Mouse (Mus musculus) MEL (cell line): ENCODE measurements around the gene Dlg2. TPM values are rescaled to one million over a fixed set of nuclear protein-coding genes. Genes with fewer than 3 reads are reported as not detected.

Source experiments
- DNase-seq: peaks from one replicate; pipeline ENCODE4 v3.0.0; 2011; ENCODE audit warnings: low read depth, low spot score
- H3K27ac ChIP-seq: 2 replicates; pipeline ENCODE4 v1.5.1; 2012; ENCODE audit warnings: low read depth, mild to moderate bottlenecking, control low read depth, low read length, moderate library complexity; ENCODE audit not compliant: control insufficient read depth
- H3K27me3 ChIP-seq, 2 experiments: fragments of 150-350 bp in 1 of 2; sonication (generic) in 1 of 2; 2 replicates each; pipeline ENCODE4 v1.6.1; 2012; ENCODE audit warnings: low read length in 2 of 2, mild to moderate bottlenecking in 2 of 2, improper control_type of control experiment in 1 of 2, moderate library complexity in 1 of 2; ENCODE audit not compliant: insufficient read depth in 2 of 2, control insufficient read depth in 1 of 2
- H3K36me3 ChIP-seq, 2 experiments: 2 replicates each; pipeline ENCODE4 v1.6.1; 2012 to 2014; ENCODE audit warnings: low read length in 2 of 2, improper control_type of control experiment in 1 of 2, inconsistent platforms in 1 of 2, mild to moderate bottlenecking in 1 of 2; ENCODE audit not compliant: insufficient read depth in 2 of 2, control insufficient read depth in 1 of 2
- H3K4me1 ChIP-seq, 2 experiments: fragments of 150-350 bp in 1 of 2; sonication (generic) in 1 of 2; 2 replicates each; pipeline ENCODE4 v1.6.1; 2012; ENCODE audit warnings: low read length in 2 of 2, improper control_type of control experiment in 1 of 2, mild to moderate bottlenecking in 1 of 2; ENCODE audit not compliant: insufficient read depth in 2 of 2, control insufficient read depth in 1 of 2
- H3K4me3 ChIP-seq, 2 experiments: fragments of 150-350 bp in 1 of 2; sonication (generic) in 1 of 2; 2 replicates each; pipeline ENCODE4 v1.5.1; 2012; ENCODE audit warnings: low read depth in 2 of 2, low read length in 2 of 2, mild to moderate bottlenecking in 2 of 2, moderate library complexity in 2 of 2, control low read depth in 1 of 2, improper control_type of control experiment in 1 of 2; ENCODE audit not compliant: control insufficient read depth in 1 of 2, insufficient read depth in 1 of 2
- H3K79me2 ChIP-seq: 2 replicates; pipeline ENCODE4 v1.6.1; 2012; ENCODE audit warnings: mild to moderate bottlenecking, low read length, moderate library complexity; ENCODE audit not compliant: control insufficient read depth, poor library complexity, insufficient read depth
- H3K9ac ChIP-seq: 2 replicates; pipeline ENCODE4 v1.6.1; 2012; ENCODE audit warnings: low read depth, mild to moderate bottlenecking, control low read depth, low read length, moderate library complexity; ENCODE audit not compliant: control insufficient read depth, poor library complexity, severe bottlenecking
- H3K9me3 ChIP-seq: fragments of 150-350 bp; sonication (generic); replicated peaks from 2 replicates; pipeline ENCODE4 v1.6.1; 2012; ENCODE audit warnings: mild to moderate bottlenecking, low read length, improper control_type of control experiment, moderate library complexity; ENCODE audit not compliant: insufficient read depth
- CHD2 ChIP-seq: IDR thresholded peaks from 2 replicates; pipeline ENCODE4 v1.6.1; 2011; ENCODE audit warnings: low read length, improper control_type of control experiment
- ELF1 ChIP-seq: IDR thresholded peaks from 2 replicates; pipeline ENCODE4 v1.6.1; 2014; ENCODE audit warnings: low read depth, mild to moderate bottlenecking, inconsistent platforms, low read length, improper control_type of control experiment, moderate library complexity
- GABPA ChIP-seq: IDR thresholded peaks from 2 replicates; pipeline ENCODE4 v1.6.1; 2012; ENCODE audit warnings: low read depth, mild to moderate bottlenecking, inconsistent platforms, low read length, improper control_type of control experiment, moderate library complexity
- KAT2A ChIP-seq: conservative IDR thresholded peaks from 2 replicates; pipeline ENCODE4 v1.6.1; 2012; ENCODE audit warnings: low read depth, low read length, improper control_type of control experiment, inconsistent platforms
- MAX ChIP-seq: IDR thresholded peaks from 2 replicates; pipeline ENCODE4 v1.6.1; 2011; ENCODE audit warnings: low read length, improper control_type of control experiment
- MAZ ChIP-seq: IDR thresholded peaks from 2 replicates; pipeline ENCODE4 v1.6.1; 2012; ENCODE audit warnings: low read depth, mild to moderate bottlenecking, inconsistent platforms, low read length, improper control_type of control experiment
- MEF2A ChIP-seq: IDR thresholded peaks from 2 replicates; pipeline ENCODE4 v1.6.1; 2014; ENCODE audit warnings: low read depth, mild to moderate bottlenecking, inconsistent platforms, low read length, improper control_type of control experiment; ENCODE audit not compliant: poor library complexity, insufficient replicate concordance, severe bottlenecking; ENCODE audit errors: extremely low read depth
- MXI1 ChIP-seq: IDR thresholded peaks from 2 replicates; pipeline ENCODE4 v1.6.1; 2011; ENCODE audit warnings: mild to moderate bottlenecking, low read depth, low read length, improper control_type of control experiment
- MYB ChIP-seq: IDR thresholded peaks from 2 replicates; pipeline ENCODE4 v1.6.1; 2011; ENCODE audit warnings: mild to moderate bottlenecking, low read depth, low read length, improper control_type of control experiment
- MYC ChIP-seq: IDR thresholded peaks from 2 replicates; pipeline ENCODE4 v1.6.1; 2011; ENCODE audit warnings: low read depth, mild to moderate bottlenecking, low read length, improper control_type of control experiment, moderate library complexity
- NRF1 ChIP-seq: IDR thresholded peaks from 2 replicates; pipeline ENCODE4 v1.6.1; 2014; ENCODE audit warnings: low read depth, mild to moderate bottlenecking, inconsistent platforms, low read length, improper control_type of control experiment, moderate library complexity; ENCODE audit not compliant: poor library complexity, insufficient read depth, severe bottlenecking
- POLR2AphosphoS2 ChIP-seq: IDR thresholded peaks from 2 replicates; pipeline ENCODE4 v1.6.1; 2011; ENCODE audit warnings: low read length, improper control_type of control experiment
- SIN3A ChIP-seq: IDR thresholded peaks from 2 replicates; pipeline ENCODE4 v1.6.1; 2012; ENCODE audit warnings: low read length, improper control_type of control experiment, inconsistent platforms
- TAL1 ChIP-seq: IDR thresholded peaks from 2 replicates; pipeline ENCODE4 v1.6.1; 2012; ENCODE audit warnings: mild to moderate bottlenecking, inconsistent platforms, low read length, moderate library complexity, mixed read lengths
- TBP ChIP-seq: IDR thresholded peaks from 2 replicates; pipeline ENCODE4 v1.8.0; 2011; ENCODE audit warnings: low read depth, low read length, improper control_type of control experiment
- UBTF ChIP-seq: IDR thresholded peaks from 2 replicates; pipeline ENCODE4 v1.6.1; 2012; ENCODE audit warnings: low read depth, mild to moderate bottlenecking, inconsistent platforms, low read length, improper control_type of control experiment, moderate library complexity, borderline replicate concordance; ENCODE audit not compliant: insufficient read depth
- USF1 ChIP-seq: IDR thresholded peaks from 2 replicates; pipeline ENCODE4 v1.6.1; 2014; ENCODE audit warnings: low read depth, mild to moderate bottlenecking, inconsistent platforms, low read length, improper control_type of control experiment, moderate library complexity
- USF2 ChIP-seq, 2 experiments: IDR thresholded peaks; 2 replicates each; pipeline ENCODE4 v1.6.1; 2011 to 2012; ENCODE audit warnings: improper control_type of control experiment in 2 of 2, low read length in 2 of 2, borderline replicate concordance in 1 of 2, inconsistent platforms in 1 of 2, low read depth in 1 of 2, mild to moderate bottlenecking in 1 of 2; ENCODE audit not compliant: insufficient read depth in 1 of 2
- ZMIZ1 ChIP-seq: IDR thresholded peaks from 2 replicates; pipeline ENCODE4 v1.6.1; 2012; ENCODE audit warnings: low read depth, mild to moderate bottlenecking, inconsistent platforms, low read length, improper control_type of control experiment, moderate library complexity
- ZNF384 ChIP-seq: IDR thresholded peaks from 2 replicates; pipeline ENCODE4 v1.6.1; 2012; ENCODE audit warnings: low read depth, mild to moderate bottlenecking, inconsistent platforms, low read length, improper control_type of control experiment
- polyA plus RNA-seq, 2 experiments: library from polyadenylated mRNA; stranded (reverse) in 1 of 2; unstranded in 1 of 2; fragments of >175 nt in 1 of 2; fragments of >200 nt in 1 of 2; gene quantifications; 2 replicates each; pipeline versions ENCODE4 v1.2.1 to v1.2.4; 2012; ENCODE audit warnings: low replicate concordance in 2 of 2, low read depth in 1 of 2; ENCODE audit not compliant: insufficient read length in 2 of 2, insufficient read depth in 1 of 2, missing spikeins in 1 of 2
- total RNA-seq: library from RNA; depleted of rRNA; stranded (reverse); fragments of 300-350 nt; gene quantifications from 2 replicates; pipeline ENCODE4 v1.2.3, GENCODE M21; 2012

Gene Dlg2
- total and polyA plus RNA-seq, 3 experiments: 0.04 TPM; not detected in 2

GRCm38 (mm10) chr7:91659498-91659897 is 1183.0 kb downstream of the Dlg2 start (continued):
- no peak for TF ChIP-seq MEF2A
- no peak for TF ChIP-seq GABPA

- H3K9ac ChIP-seq: no peak overlapping the region
- no peaks in the 10 kb centered on the region for H3K79me2 ChIP-seq
- DNase-seq: no peak
- H3K9me3 ChIP-seq: no peaks in the 10 kb centered on the region
- no peak overlapping the region for H3K4me3 ChIP-seq
- TF ChIP-seq ZMIZ1: no peak
- no peak for TF ChIP-seq TAL1
- no peak for TF ChIP-seq CHD2
- no peak for TF ChIP-seq POLR2AphosphoS2
- TF ChIP-seq TBP: no peak
- TF ChIP-seq USF2 (IDR thresholded peaks at IDR 0.05; ENCODE audit: borderline replicate concordance in 1 of 2, insufficient read depth in 1 of 2, low read depth in 1 of 2, low read length in 2 of 2): no peak
- no peak for TF ChIP-seq ZNF384
- TF ChIP-seq ELF1: no peak
- no peak for TF ChIP-seq SIN3A
- no peak for TF ChIP-seq MYB
- TF ChIP-seq USF1: no peak
- TF ChIP-seq KAT2A: no peak
- no peak for TF ChIP-seq MAZ
- no peak for TF ChIP-seq MAX
- TF ChIP-seq MYC: no peak
- TF ChIP-seq MXI1: no peak
- TF ChIP-seq NRF1: no peak
- no peak for TF ChIP-seq UBTF
- no peaks in the 10 kb centered on the region for H3K36me3 ChIP-seq
- H3K4me1 ChIP-seq: no peaks in the 10 kb centered on the region
- no peak overlapping the region for H3K27ac ChIP-seq
- H3K27me3 ChIP-seq: no peaks in the 10 kb centered on the region
Measured at GRCm38 (mm10) chr7:91672236-91673017, 1196.0 kb downstream of the Dlg2 start.
